Mouse (Mus musculus) ES-E14 (cell line): ENCODE measurements around the gene Ubxn7.

Source experiments
- HCFC1 ChIP-seq: IDR thresholded peaks from 2 replicates; pipeline ENCODE4 v1.6.1; 2012; ENCODE audit warnings: low read length, inconsistent platforms, borderline replicate concordance; ENCODE audit not compliant: insufficient read depth
- ZNF384 ChIP-seq: IDR thresholded peaks from 2 replicates; pipeline ENCODE4 v1.6.1; 2012; ENCODE audit warnings: low read depth, low read length, inconsistent platforms

DNA sequence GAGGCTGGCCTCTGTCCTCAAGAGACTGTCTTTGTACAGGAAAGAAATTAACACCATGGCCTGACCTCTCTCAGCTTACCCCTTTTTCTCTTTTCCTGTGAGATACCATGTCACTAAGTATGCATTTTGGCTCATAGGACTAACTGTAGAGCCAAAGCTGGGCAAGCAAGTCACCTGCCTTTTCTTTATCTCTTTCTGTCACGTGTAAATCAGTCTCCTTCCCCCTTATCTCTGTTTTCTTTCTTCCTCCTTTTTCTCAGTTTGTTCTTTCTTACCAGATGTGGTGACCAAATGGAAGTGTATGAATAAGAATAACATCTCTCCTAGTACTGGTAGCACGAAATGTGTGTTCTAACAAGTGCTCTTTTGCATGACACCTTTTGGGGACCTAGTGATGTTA, 52.8 kb downstream of the Ubxn7 start:
- no peak for TF ChIP-seq ZNF384
- no peak for TF ChIP-seq HCFC1
